ENCODE assay signal across 17 mouse cellular contexts in the genomic region with DNA sequence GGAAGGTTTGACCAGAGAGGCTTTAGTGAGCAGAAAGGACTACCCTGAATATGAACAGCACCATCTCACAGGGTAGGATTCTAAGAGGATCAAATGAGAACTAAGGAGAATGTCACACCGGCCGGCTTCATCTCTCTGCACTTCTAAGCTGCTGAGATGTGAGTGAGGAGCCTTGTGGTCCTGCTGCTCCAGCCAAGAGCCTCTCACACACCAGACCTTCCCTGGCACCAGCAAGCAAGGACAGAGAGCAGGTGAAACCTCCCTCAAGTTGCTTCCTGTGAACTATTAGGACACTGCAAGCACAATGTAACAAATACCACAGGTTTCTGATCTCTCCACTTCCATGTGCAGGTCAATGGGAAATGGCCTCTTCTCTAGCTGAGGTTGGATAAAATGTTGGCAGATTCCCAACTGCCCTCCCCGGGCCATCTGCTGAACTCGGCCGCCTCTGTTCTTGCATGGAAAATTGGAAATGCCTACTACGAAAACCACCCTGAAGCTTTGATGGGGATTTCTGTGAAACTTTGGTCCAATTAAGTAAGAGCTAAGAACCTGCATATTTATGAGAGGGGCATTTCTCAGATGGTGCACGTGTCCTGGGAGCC.
DNase-seq lines count a peak whose midpoint lies in the region; ATAC-seq and TF ChIP-seq lines count a peak whose summit lies in the region.
"Had no signal": no experiment of that assay in that cellular context is flagged by ENCODE, and none has a peak within 500 bp of the region (broad histone marks: within the 10 kb centered on the region; RNA-seq: fewer than 3 reads in every experiment).

No protein-coding gene starts in this region.

- no peak for ATAC-seq in forebrain, postnatal 0 days
- no peak for ATAC-seq in forebrain, embryonic 12.5 days (ENCODE audit: low FRiP score)
- ATAC-seq in erythroid progenitor cell, adult 5-6 weeks (replicated peaks; ENCODE audit: low FRiP score, poor library complexity, severe bottlenecking) = no peak
- ATAC-seq: CD4-positive, CD25-positive, alpha-beta regulatory T cell, adult 4 months; hindbrain, embryonic 16.5 days; liver, postnatal 0 days had no signal

- H3K9me3 ChIP-seq in forebrain, embryonic 10.5 days = no peaks in the 10 kb centered on the region
- H3K9me3 ChIP-seq in forebrain, postnatal 0 days (ENCODE audit: low read length) = no peaks in the 10 kb centered on the region
- H3K9me3 ChIP-seq in forebrain, embryonic 12.5 days = no peaks in the 10 kb centered on the region
- H3K9me3 ChIP-seq: heart, embryonic 12.5 days; limb, embryonic 15.5 days had no signal

- peaks cover 86% of the 10 kb centered on the region for H3K4me1 ChIP-seq in forebrain, embryonic 10.5 days
- H3K4me1 ChIP-seq in forebrain, postnatal 0 days (ENCODE audit: insufficient read depth) = no peaks in the 10 kb centered on the region
- peaks cover 54% of the 10 kb centered on the region for H3K4me1 ChIP-seq in forebrain, embryonic 12.5 days
- H3K4me1 ChIP-seq in lung, adult 2 months (ENCODE audit: control insufficient read depth, insufficient read depth, low read length) = no peaks in the 10 kb centered on the region
- H3K4me1 ChIP-seq: heart, embryonic 12.5 days had no signal

- H3K27me3 ChIP-seq in forebrain, embryonic 10.5 days (ENCODE audit: poor library complexity, severe bottlenecking) = peaks cover 48% of the 10 kb centered on the region
- no peaks in the 10 kb centered on the region; the same call in 1 of the 2 replicates for H3K27me3 ChIP-seq in forebrain, postnatal 0 days (ENCODE audit: insufficient read depth, low read length)
- no peaks in the 10 kb centered on the region for H3K27me3 ChIP-seq in forebrain, embryonic 12.5 days
- H3K27me3 ChIP-seq: limb, embryonic 15.5 days had no signal

- WGBS in forebrain, embryonic 10.5 days = 85% methylated on average over 7 of the region's 7 CpGs
- 26% methylated on average over 7 of the region's 7 CpGs for WGBS in forebrain, postnatal 0 days
- WGBS in forebrain, embryonic 12.5 days = 53% methylated on average over 7 of the region's 7 CpGs
- WGBS in lung, adult 2 months = 65% methylated on average over 7 of the region's 7 CpGs

- no peak overlapping the region for H3K4me3 ChIP-seq in forebrain, embryonic 10.5 days
- H3K4me3 ChIP-seq in forebrain, postnatal 0 days (ENCODE audit: low read depth, low read length) = no peak overlapping the region
- H3K4me3 ChIP-seq in forebrain, embryonic 12.5 days (replicated peaks) = no peak overlapping the region
- H3K4me3 ChIP-seq in lung, adult 2 months (replicated peaks; ENCODE audit: extremely low read depth, low read depth, low read length) = no peak overlapping the region
- H3K4me3 ChIP-seq: heart, embryonic 12.5 days; limb, embryonic 15.5 days had no signal

- TF ChIP-seq POLR2A in lung, adult 2 months (IDR thresholded peaks at IDR 0.05; ENCODE audit: borderline replicate concordance, extremely low read depth, low read depth, low read length) = no peak

- H3K27ac ChIP-seq in forebrain, embryonic 10.5 days = peak overlapping the region; percentile 65
- H3K27ac ChIP-seq in forebrain, postnatal 0 days (ENCODE audit: low read depth, low read length) = no peak overlapping the region
- peak overlapping the region; percentile 69 for H3K27ac ChIP-seq in forebrain, embryonic 12.5 days
- H3K27ac ChIP-seq: limb, embryonic 15.5 days had no signal

- no peak overlapping the region for H3K4me2 ChIP-seq in forebrain, postnatal 0 days (ENCODE audit: low read depth)
- no peak overlapping the region for H3K4me2 ChIP-seq in forebrain, embryonic 12.5 days
- H3K4me2 ChIP-seq: heart, embryonic 12.5 days; limb, embryonic 15.5 days had no signal

- no peaks in the 10 kb centered on the region for H3K36me3 ChIP-seq in forebrain, embryonic 10.5 days (replicated peaks)
- H3K36me3 ChIP-seq in forebrain, postnatal 0 days (ENCODE audit: insufficient read depth) = no peaks in the 10 kb centered on the region
- no peaks in the 10 kb centered on the region for H3K36me3 ChIP-seq in forebrain, embryonic 12.5 days (replicated peaks)
- H3K36me3 ChIP-seq: G1E; heart, embryonic 12.5 days; limb, embryonic 15.5 days had no signal

- no peak for TF ChIP-seq CTCF in forebrain, postnatal 0 days (IDR thresholded peaks at IDR 0.05; ENCODE audit: low read depth)
- TF ChIP-seq CTCF in lung, adult 2 months (IDR thresholded peaks at IDR 0.05; ENCODE audit: insufficient read depth, low read length) = no peak

- no peak overlapping the region for H3K9ac ChIP-seq in forebrain, postnatal 0 days
- H3K9ac ChIP-seq in forebrain, embryonic 12.5 days = no peak overlapping the region
- H3K9ac ChIP-seq: heart, embryonic 12.5 days; limb, embryonic 15.5 days; liver, postnatal 0 days had no signal

- no peak for DNase-seq in forebrain, embryonic 10.5 days (ENCODE audit: extremely low spot score, low spot score)
- no peak for DNase-seq in forebrain, postnatal 0 days
- DNase-seq in Muller cell, postnatal 12 days (ENCODE audit: inconsistent ontology term) = peak; percentile 58
- peak; percentile 74 for DNase-seq in cerebellum, adult 8-10 months
- no peak for DNase-seq in lung, adult 2 months
- no peak for DNase-seq in urinary bladder, adult 2 months (ENCODE audit: low spot score)
- DNase-seq: kidney, adult 11 months; kidney, postnatal 36 days; liver, postnatal 0 days; lung, postnatal 36 days had no signal

Comparison
In these comparisons a context has a peak if more than half of its experiments do, and no peak if none do; other contexts are left out.
1. DNase-seq: peak in Muller cell, postnatal 12 days (single experiment) and cerebellum, adult 8-10 months (single experiment); none in forebrain, embryonic 10.5 days (single experiment), forebrain, postnatal 0 days (single experiment), lung, adult 2 months (single experiment) and urinary bladder, adult 2 months (single experiment).